Mouse (Mus musculus) myocyte (in vitro differentiated cells): Measurements from ENCODE around the gene Slc24a4. TPM values are rescaled to one million over a fixed set of nuclear protein-coding genes. Genes with fewer than 3 reads are reported as not detected.
"Not testable (repeated sequence)": the region's sequence is repeated elsewhere in the genome, so short reads cannot be mapped to it uniquely, and the experiment has no call there.

Experiments
- H3K27me3 ChIP-seq: one replicate; pipeline ENCODE4 v1.6.1; 2011; ENCODE audit not compliant: control insufficient read depth, insufficient read depth, insufficient read length
- H3K36me3 ChIP-seq: one replicate; pipeline ENCODE4 v1.6.1; 2011; ENCODE audit not compliant: control insufficient read depth, insufficient read depth
- H3K4me2 ChIP-seq: one replicate; pipeline ENCODE4 v1.6.1; 2011; ENCODE audit warnings: low read depth, control low read depth
- H3K4me3 ChIP-seq: one replicate; pipeline ENCODE4 v1.5.1; 2011; ENCODE audit warnings: mild to moderate bottlenecking, control low read depth, moderate library complexity
- H3K79me2 ChIP-seq: one replicate; pipeline ENCODE4 v1.6.1; 2011; ENCODE audit not compliant: control insufficient read depth, insufficient read depth
- H3ac ChIP-seq: one replicate; pipeline ENCODE4 v1.6.1; 2011; ENCODE audit not compliant: control insufficient read depth, insufficient read length
- CEBPB ChIP-seq: IDR thresholded peaks from 2 replicates; pipeline ENCODE4 v1.6.1; 2011; ENCODE audit warnings: mild to moderate bottlenecking, moderate library complexity; ENCODE audit not compliant: poor library complexity, insufficient read depth, severe bottlenecking
- E2F4 ChIP-seq: IDR thresholded peaks from one replicate; pipeline ENCODE4 v1.6.1; 2011; ENCODE audit warnings: mild to moderate bottlenecking, control low read depth, moderate library complexity; ENCODE audit not compliant: insufficient read depth
- MAX ChIP-seq: IDR thresholded peaks from one replicate; pipeline ENCODE4 v1.6.1; 2011; ENCODE audit warnings: low read depth, mild to moderate bottlenecking, control low read depth
- MYOD1 ChIP-seq, 3 experiments: IDR thresholded peaks; one replicate each; pipeline ENCODE4 v1.6.1; 2011; ENCODE audit warnings: control low read depth in 2 of 3, low read depth in 2 of 3, mild to moderate bottlenecking in 2 of 3, moderate library complexity in 1 of 3; ENCODE audit not compliant: insufficient read length in 2 of 3, control insufficient read depth in 1 of 3
- MYOG ChIP-seq, 3 experiments: IDR thresholded peaks; one replicate each; pipeline ENCODE4 v1.6.1; 2011; ENCODE audit warnings: control low read depth in 2 of 3, low read depth in 2 of 3, mild to moderate bottlenecking in 2 of 3; ENCODE audit not compliant: insufficient read length in 2 of 3, control insufficient read depth in 1 of 3, insufficient read depth in 1 of 3
- POLR2A ChIP-seq: IDR thresholded peaks from one replicate; pipeline ENCODE4 v1.6.1; 2011; ENCODE audit warnings: low read depth, mild to moderate bottlenecking, control low read depth, moderate library complexity; ENCODE audit not compliant: insufficient read length
- POLR2AphosphoS2 ChIP-seq: IDR thresholded peaks from one replicate; pipeline ENCODE4 v1.6.1; 2011; ENCODE audit warnings: low read depth, control low read depth; ENCODE audit not compliant: insufficient read length
- REST ChIP-seq: IDR thresholded peaks from one replicate; pipeline ENCODE4 v1.6.1; 2011; ENCODE audit warnings: mild to moderate bottlenecking, control low read depth, moderate library complexity; ENCODE audit not compliant: insufficient read depth, insufficient read length
- SRF ChIP-seq: IDR thresholded peaks from one replicate; pipeline ENCODE4 v1.6.1; 2011; ENCODE audit warnings: low read depth; ENCODE audit not compliant: control insufficient read depth, insufficient read length
- TCF12 ChIP-seq: IDR thresholded peaks from one replicate; pipeline ENCODE4 v1.6.1; 2011; ENCODE audit warnings: mild to moderate bottlenecking, control low read depth; ENCODE audit not compliant: poor library complexity, insufficient read depth, severe bottlenecking
- TCF3 ChIP-seq: IDR thresholded peaks from one replicate; pipeline ENCODE4 v1.6.1; 2011; ENCODE audit warnings: low read depth, control low read depth; ENCODE audit not compliant: insufficient read length
- USF1 ChIP-seq: IDR thresholded peaks from one replicate; pipeline ENCODE4 v1.6.1; 2011; ENCODE audit warnings: low read depth, mild to moderate bottlenecking, control low read depth, moderate library complexity
- polyA plus RNA-seq: library from polyadenylated mRNA; unstranded; fragments of >200 nt; fragmentation: generic; extraction: Trizol; gene quantifications from one replicate; pipeline ENCODE4 v1.2.1, GENCODE M21; 2012; ENCODE audit warnings: missing spikeins

Gene Slc24a4
- polyA plus RNA-seq, 1 experiment, result 0.01 TPM

DNA sequence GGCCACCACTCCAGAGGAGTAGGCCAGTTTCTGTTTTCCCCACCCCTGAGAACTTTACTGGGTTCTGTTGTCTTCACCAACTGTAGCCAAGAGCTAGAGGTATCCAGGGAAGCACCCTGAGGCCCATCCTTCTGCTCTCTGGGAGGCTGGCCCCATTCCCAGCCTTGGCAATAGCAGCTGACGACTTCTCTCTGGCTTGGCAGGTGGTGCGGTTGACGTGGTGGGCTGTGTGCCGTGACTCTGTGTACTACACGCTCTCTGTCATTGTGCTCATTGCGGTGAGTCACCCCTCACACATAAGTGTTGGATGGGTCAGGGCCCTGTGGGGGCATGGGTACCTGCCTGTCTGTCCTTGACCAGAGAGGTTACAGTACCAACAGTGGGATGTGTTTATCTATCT is 94.9 kb downstream of the Slc24a4 start:
- TF ChIP-seq USF1 (no peak), MYOD1 (IDR thresholded peaks at IDR 0.05; ENCODE audit: control insufficient read depth in 1 of 3, insufficient read length in 2 of 3, low read depth in 2 of 3) (peak in 2 of 3 experiments; percentile 98 to 99), TCF12 (peak; percentile 61), POLR2AphosphoS2 (no peak), MYOG (IDR thresholded peaks at IDR 0.05; ENCODE audit: control insufficient read depth in 1 of 3, insufficient read depth in 1 of 3, insufficient read length in 2 of 3, low read depth in 2 of 3) (peak; percentile 54 to 100 (median 99)), MAX (no peak), E2F4 (no peak), REST (no peak), POLR2A (no peak), SRF (peak; percentile 50), TCF3 (peak; percentile 89), CEBPB (no peak)
- H3K4me2 ChIP-seq, result no peak overlapping the region
- no peaks in the 10 kb centered on the region for H3K79me2 ChIP-seq
- no peak overlapping the region for H3K4me3 ChIP-seq
- H3K36me3 ChIP-seq, result no peaks in the 10 kb centered on the region
- no peak overlapping the region for H3ac ChIP-seq
- H3K27me3 ChIP-seq, result no peaks in the 10 kb centered on the region

- H3K4me3 ChIP-seq, H3K27me3 ChIP-seq, H3K79me2 ChIP-seq, H3K36me3 ChIP-seq, H3ac ChIP-seq, H3K4me2 ChIP-seq: not testable (repeated sequence)
- peak; percentile 81 for TF ChIP-seq TCF3
- peak; percentile 50 for TF ChIP-seq TCF12
- peak in 2 of 3 experiments; percentile 84 for TF ChIP-seq MYOD1 (IDR thresholded peaks at IDR 0.05; ENCODE audit: control insufficient read depth in 1 of 3, insufficient read length in 2 of 3, low read depth in 2 of 3)
- peak in 2 of 3 experiments; percentile 89 to 92 for TF ChIP-seq MYOG (IDR thresholded peaks at IDR 0.05; ENCODE audit: control insufficient read depth in 1 of 3, insufficient read depth in 1 of 3, insufficient read length in 2 of 3, low read depth in 2 of 3)
Measured at GRCm38 (mm10) chr12:102224112-102224511, 95.6 kb downstream of the Slc24a4 start.

DNA sequence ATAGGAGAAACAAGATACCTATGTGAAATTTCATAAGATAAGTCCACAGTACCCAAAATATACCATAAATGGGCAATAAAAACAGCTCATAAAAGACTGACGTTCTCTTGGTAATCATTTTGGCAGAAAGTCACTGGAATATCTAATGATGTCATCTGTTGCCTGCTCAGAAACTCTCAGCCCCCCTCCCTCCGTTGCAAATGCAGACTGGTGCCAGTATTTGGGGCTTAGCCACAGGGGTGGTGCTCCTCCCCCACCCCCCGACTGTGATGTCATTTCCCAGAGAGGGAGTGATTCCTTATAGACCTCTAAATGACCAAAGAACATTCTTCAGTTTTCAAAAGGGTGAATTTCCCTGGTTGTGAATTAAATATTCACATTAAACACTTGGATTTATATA is 96.6 kb downstream of the Slc24a4 start:
- H3K36me3 ChIP-seq, result no peaks in the 10 kb centered on the region
- no peaks in the 10 kb centered on the region for H3K27me3 ChIP-seq
- H3K4me3 ChIP-seq, result no peak overlapping the region
- TF ChIP-seq SRF (peak; percentile 64), TCF3 (no peak), MAX (no peak)
- H3ac ChIP-seq, result no peak overlapping the region
- H3K4me2 ChIP-seq, result no peak overlapping the region
- no peaks in the 10 kb centered on the region for H3K79me2 ChIP-seq

DNA sequence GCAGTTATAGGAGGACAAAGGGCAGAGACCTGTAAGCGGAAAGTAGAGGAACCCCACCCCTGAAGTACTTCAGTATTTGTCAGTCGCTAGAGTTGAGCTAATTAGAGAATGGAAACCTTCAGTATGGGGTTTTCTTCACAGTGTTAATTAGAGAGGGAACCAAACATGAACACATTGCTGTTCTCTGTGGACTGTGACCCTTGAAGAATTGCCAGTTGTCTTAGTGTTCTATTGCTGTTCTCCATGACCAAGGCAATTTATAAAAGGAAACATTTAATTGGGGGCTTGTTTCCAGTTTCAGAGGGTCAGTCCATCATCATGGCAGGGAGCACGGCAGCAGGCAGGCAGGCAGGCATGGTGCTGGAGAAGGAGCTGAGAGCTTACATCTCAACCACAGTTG is 107.0 kb downstream of the Slc24a4 start:
- no peaks in the 10 kb centered on the region for H3K79me2 ChIP-seq
- no peak overlapping the region for H3ac ChIP-seq
- H3K4me2 ChIP-seq, result no peak overlapping the region
- no peak overlapping the region for H3K4me3 ChIP-seq
- H3K27me3 ChIP-seq, result no peaks in the 10 kb centered on the region
- no peaks in the 10 kb centered on the region for H3K36me3 ChIP-seq
- TF ChIP-seq POLR2A (no peak), TCF12 (no peak), SRF (no peak), MAX (no peak), E2F4 (no peak), REST (no peak), MYOG (IDR thresholded peaks at IDR 0.05; ENCODE audit: control insufficient read depth in 1 of 3, insufficient read depth in 1 of 3, insufficient read length in 2 of 3, low read depth in 2 of 3) (no peak), POLR2AphosphoS2 (no peak), USF1 (no peak), MYOD1 (IDR thresholded peaks at IDR 0.05; ENCODE audit: control insufficient read depth in 1 of 3, insufficient read length in 2 of 3, low read depth in 2 of 3) (no peak), CEBPB (no peak)

DNA sequence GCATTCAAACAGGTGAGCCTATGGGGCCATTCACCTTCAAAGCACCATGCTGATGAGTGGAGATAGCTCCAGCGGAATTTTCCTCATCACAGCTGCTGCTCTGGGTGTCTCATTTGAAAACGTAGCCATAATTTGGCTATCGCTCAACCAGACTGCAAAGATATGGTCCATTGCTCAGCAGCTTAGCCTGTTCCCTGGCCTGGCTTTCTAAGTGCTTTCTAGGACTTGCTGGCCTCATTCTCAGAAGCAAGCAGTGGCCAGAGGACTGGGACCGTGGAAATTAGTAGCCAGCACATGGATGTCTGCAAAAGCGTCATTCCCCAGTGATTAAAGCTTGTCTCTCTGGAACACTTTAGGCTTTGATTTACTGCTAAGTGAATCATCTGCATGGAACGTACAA is 107.8 kb downstream of the Slc24a4 start:
- H3K4me2 ChIP-seq, result no peak overlapping the region

More for the DNA sequence above, 107.8 kb downstream of the Slc24a4 start:
- Histone ChIP-seq H3K79me2 (no peaks in the 10 kb centered on the region), H3K36me3 (no peaks in the 10 kb centered on the region), H3K4me3 (no peak overlapping the region), H3ac (no peak overlapping the region), H3K27me3 (no peaks in the 10 kb centered on the region)
- no peak for TF ChIP-seq POLR2A
- TF ChIP-seq MYOD1 (IDR thresholded peaks at IDR 0.05; ENCODE audit: control insufficient read depth in 1 of 3, insufficient read length in 2 of 3, low read depth in 2 of 3), result no peak
- TF ChIP-seq POLR2AphosphoS2, result no peak
- TF ChIP-seq E2F4, result no peak
- no peak for TF ChIP-seq REST
